19 mouse cellular contexts compared by ENCODE assay signal in genomic region chr2:32358381-32358780, GRCm38 (mm10). TPM values are rescaled to one million over a fixed set of nuclear protein-coding genes. Genes with fewer than 3 reads are reported as not detected.
DNase-seq lines count a peak whose midpoint lies in the region; ATAC-seq and TF ChIP-seq lines count a peak whose summit lies in the region.
"Had no signal": no experiment of that assay in that cellular context is flagged by ENCODE, and none has a peak within 500 bp of the region (broad histone marks: within the 10 kb centered on the region; RNA-seq: fewer than 3 reads in every experiment).

No protein-coding gene starts in this region.

- TF ChIP-seq CTCF in layer of hippocampus, adult 2 months (conservative IDR thresholded peaks at IDR 0.05): no peak
- TF ChIP-seq CTCF in E14TG2a.4 (conservative IDR thresholded peaks at IDR 0.05; ENCODE audit: low read length): no peak

- no peaks in the 10 kb centered on the region for H3K27me3 ChIP-seq in embryonic facial prominence, embryonic 12.5 days
- no peaks in the 10 kb centered on the region for H3K27me3 ChIP-seq in embryonic facial prominence, embryonic 10.5 days (replicated peaks; ENCODE audit: low read depth, poor library complexity, severe bottlenecking)
- H3K27me3 ChIP-seq in E14TG2a.4 (ENCODE audit: insufficient read depth, low read length): peaks cover 29% of the 10 kb centered on the region
- peaks cover 9% of the 10 kb centered on the region for H3K27me3 ChIP-seq in embryonic facial prominence, embryonic 13.5 days

- H3K4me3 ChIP-seq in embryonic facial prominence, embryonic 12.5 days: no peak overlapping the region
- H3K4me3 ChIP-seq in embryonic facial prominence, embryonic 10.5 days: no peak overlapping the region
- H3K4me3 ChIP-seq in layer of hippocampus, adult 2 months: no peak overlapping the region
- 0 out of 2 replicates have a peak overlapping the region, but pooled peaks have one; percentile 17 for H3K4me3 ChIP-seq in E14TG2a.4 (replicated peaks; ENCODE audit: low read length)
- no peak overlapping the region for H3K4me3 ChIP-seq in embryonic facial prominence, embryonic 13.5 days
- H3K4me3 ChIP-seq: heart, embryonic 10.5 days; hindbrain, embryonic 13.5 days had no signal

- H3K9ac ChIP-seq in embryonic facial prominence, embryonic 12.5 days: 0 out of 2 replicates have a peak overlapping the region, but pooled peaks have one; percentile 12
- H3K9ac ChIP-seq in embryonic facial prominence, embryonic 13.5 days: peak overlapping the region; percentile 44; the same call in 1 of the 2 replicates
- H3K9ac ChIP-seq: forebrain, postnatal 0 days; hindbrain, embryonic 13.5 days had no signal

- DNase-seq in embryonic facial prominence, embryonic 10.5 days (ENCODE audit: low spot score): no peak
- DNase-seq in layer of hippocampus, adult 2 months (ENCODE audit: low spot score in 2 of 2): no peak
- DNase-seq in layer of hippocampus, postnatal 14 days (ENCODE audit: low spot score in 2 of 2): no peak
- DNase-seq: adrenal gland, postnatal 10 days; cerebellum, adult 11 months; cerebellum, postnatal 36 days; forebrain, postnatal 0 days; gastrocnemius, postnatal 36 days; heart, adult 18-20 months; heart, postnatal 10 days; kidney, adult 11 months had no signal

- H3K4me2 ChIP-seq in embryonic facial prominence, embryonic 12.5 days (replicated peaks): no peak overlapping the region
- H3K4me2 ChIP-seq in embryonic facial prominence, embryonic 13.5 days: no peak overlapping the region
- H3K4me2 ChIP-seq: hindbrain, embryonic 13.5 days had no signal

- no peak for ATAC-seq in embryonic facial prominence, embryonic 12.5 days (ENCODE audit: insufficient number of reproducible peaks, insufficient read depth, low FRiP score, low TSS enrichment)
- no peak for ATAC-seq in embryonic facial prominence, embryonic 13.5 days (ENCODE audit: insufficient number of reproducible peaks, insufficient read depth, low FRiP score, low TSS enrichment, low read depth)
- ATAC-seq: forebrain, postnatal 0 days; hindbrain, postnatal 0 days had no signal

- 69% methylated on average over 10 of the region's 10 CpGs for WGBS in embryonic facial prominence, embryonic 12.5 days
- WGBS in embryonic facial prominence, embryonic 10.5 days: 68% methylated on average over 10 of the region's 10 CpGs
- 72% methylated on average over 10 of the region's 10 CpGs for WGBS in embryonic facial prominence, embryonic 13.5 days

- H3K36me3 ChIP-seq in embryonic facial prominence, embryonic 12.5 days: no peaks in the 10 kb centered on the region
- no peaks in the 10 kb centered on the region for H3K36me3 ChIP-seq in embryonic facial prominence, embryonic 10.5 days (replicated peaks)
- H3K36me3 ChIP-seq in E14TG2a.4 (ENCODE audit: insufficient read depth, low read length): no peaks in the 10 kb centered on the region
- no peaks in the 10 kb centered on the region for H3K36me3 ChIP-seq in embryonic facial prominence, embryonic 13.5 days
- H3K36me3 ChIP-seq: heart, embryonic 10.5 days; hindbrain, embryonic 13.5 days had no signal

- no peaks in the 10 kb centered on the region for H3K9me3 ChIP-seq in embryonic facial prominence, embryonic 12.5 days
- H3K9me3 ChIP-seq in embryonic facial prominence, embryonic 10.5 days: no peaks in the 10 kb centered on the region
- H3K9me3 ChIP-seq in E14TG2a.4 (ENCODE audit: low read length): no peaks in the 10 kb centered on the region
- no peaks in the 10 kb centered on the region for H3K9me3 ChIP-seq in embryonic facial prominence, embryonic 13.5 days
- H3K9me3 ChIP-seq: heart, embryonic 10.5 days; hindbrain, embryonic 13.5 days had no signal

- peaks cover 3% of the 10 kb centered on the region for H3K4me1 ChIP-seq in embryonic facial prominence, embryonic 12.5 days
- H3K4me1 ChIP-seq in embryonic facial prominence, embryonic 10.5 days: peaks cover 47% of the 10 kb centered on the region
- H3K4me1 ChIP-seq in E14TG2a.4 (replicated peaks; ENCODE audit: low read depth, low read length): peaks cover 43% of the 10 kb centered on the region
- peaks cover 21% of the 10 kb centered on the region for H3K4me1 ChIP-seq in embryonic facial prominence, embryonic 13.5 days

- no peak overlapping the region for H3K27ac ChIP-seq in embryonic facial prominence, embryonic 12.5 days
- H3K27ac ChIP-seq in embryonic facial prominence, embryonic 10.5 days (replicated peaks): no peak overlapping the region
- H3K27ac ChIP-seq in layer of hippocampus, adult 2 months: peak overlapping the region; percentile 64; the same call in 1 of the 2 replicates
- H3K27ac ChIP-seq in embryonic facial prominence, embryonic 13.5 days: no peak overlapping the region
- H3K27ac ChIP-seq: heart, embryonic 10.5 days; hindbrain, embryonic 13.5 days; hindbrain, postnatal 0 days had no signal

RNA-seq across cellular contexts. Expression of gene Dnm1, which starts 5.2 kb away (rescaled TPM):
- 45.0 and 47.8 TPM in 2 replicates for polyA plus RNA-seq in embryonic facial prominence, embryonic 12.5 days (2016; fragmentation: Nextera tagmentation; extraction: Ambion mirVana)
- polyA plus RNA-seq in embryonic facial prominence, embryonic 10.5 days (2016; fragmentation: Nextera tagmentation; extraction: Ambion mirVana): 20.7 and 23.5 TPM in 2 replicates
- total RNA-seq in layer of hippocampus, adult 2 months (2021): 1,000 to 10,000 TPM; 1,274 to 1,381 TPM
- total RNA-seq in layer of hippocampus, postnatal 14 days (2021): 1,000 to 10,000 TPM; 1,139 to 1,143 TPM
- polyA plus RNA-seq in embryonic facial prominence, embryonic 13.5 days (2015; fragmentation: Nextera tagmentation; extraction: Ambion mirVana): 31.9 and 32.4 TPM in 2 replicates
- total RNA-seq: hematopoietic stem cell, adult 5-6 weeks had no signal

RNA-seq across cellular contexts. Expression of gene Ciz1, which starts 6.3 kb away (rescaled TPM):
- 50.6 and 57.8 TPM in 2 replicates for polyA plus RNA-seq in embryonic facial prominence, embryonic 12.5 days (2016; fragmentation: Nextera tagmentation; extraction: Ambion mirVana)
- polyA plus RNA-seq in embryonic facial prominence, embryonic 10.5 days (2016; fragmentation: Nextera tagmentation; extraction: Ambion mirVana): 65.8 and 66.4 TPM in 2 replicates
- 10 to 100 TPM; 75.3 to 92.7 TPM for total RNA-seq in layer of hippocampus, adult 2 months (2021)
- 10 to 100 TPM; 67.3 to 69.5 TPM for total RNA-seq in layer of hippocampus, postnatal 14 days (2021)
- polyA plus RNA-seq in embryonic facial prominence, embryonic 13.5 days (2015; fragmentation: Nextera tagmentation; extraction: Ambion mirVana): 48.6 and 54.2 TPM in 2 replicates

RNA-seq across cellular contexts. Expression of gene 1110008P14Rik, which starts 23.4 kb away (rescaled TPM):
- polyA plus RNA-seq in embryonic facial prominence, embryonic 12.5 days (2016; fragmentation: Nextera tagmentation; extraction: Ambion mirVana): 53.9 and 54.6 TPM in 2 replicates
- polyA plus RNA-seq in embryonic facial prominence, embryonic 10.5 days (2016; fragmentation: Nextera tagmentation; extraction: Ambion mirVana): 35.0 and 39.3 TPM in 2 replicates
- 100 to 1,000 TPM; 160 to 170 TPM for total RNA-seq in layer of hippocampus, adult 2 months (2021)
- 100 to 1,000 TPM; 181 to 189 TPM for total RNA-seq in layer of hippocampus, postnatal 14 days (2021)
- polyA plus RNA-seq in embryonic facial prominence, embryonic 13.5 days (2015; fragmentation: Nextera tagmentation; extraction: Ambion mirVana): 44.1 and 47.8 TPM in 2 replicates

RNA-seq across cellular contexts. Expression of gene Lcn2, which starts 29.7 kb away (rescaled TPM):
- 1.3 and 1.4 TPM in 2 replicates for polyA plus RNA-seq in embryonic facial prominence, embryonic 12.5 days (2016; fragmentation: Nextera tagmentation; extraction: Ambion mirVana)
- not detected in 2 replicates for polyA plus RNA-seq in embryonic facial prominence, embryonic 10.5 days (2016; fragmentation: Nextera tagmentation; extraction: Ambion mirVana)
- total RNA-seq in layer of hippocampus, adult 2 months (2021): under 1 TPM in 1 of 2 experiments, not detected in 1; 0.69 TPM
- total RNA-seq in layer of hippocampus, postnatal 14 days (2021): 1 to 10 TPM; 2.0 to 2.9 TPM
- polyA plus RNA-seq in embryonic facial prominence, embryonic 13.5 days (2015; fragmentation: Nextera tagmentation; extraction: Ambion mirVana): 0.22 and 1.5 TPM in 2 replicates
- total RNA-seq: MEL had no signal
- polyA plus RNA-seq: heart, embryonic 10.5 days; hindbrain, embryonic 13.5 days had no signal

RNA-seq across cellular contexts. Expression of gene Ptges2, which starts 37.3 kb away (rescaled TPM):
- polyA plus RNA-seq in embryonic facial prominence, embryonic 12.5 days (2016; fragmentation: Nextera tagmentation; extraction: Ambion mirVana): 36.1 and 36.9 TPM in 2 replicates
- 32.2 and 32.5 TPM in 2 replicates for polyA plus RNA-seq in embryonic facial prominence, embryonic 10.5 days (2016; fragmentation: Nextera tagmentation; extraction: Ambion mirVana)
- total RNA-seq in layer of hippocampus, adult 2 months (2021): 10 to 100 TPM; 33.8 to 35.5 TPM
- total RNA-seq in layer of hippocampus, postnatal 14 days (2021): 10 to 100 TPM; 36.6 to 40.3 TPM
- 30.0 and 30.4 TPM in 2 replicates for polyA plus RNA-seq in embryonic facial prominence, embryonic 13.5 days (2015; fragmentation: Nextera tagmentation; extraction: Ambion mirVana)
